Mouse (Mus musculus) right cerebral cortex, adult 18-20 months (tissue): ENCODE results near the gene Hist1h2ag.

ENCODE experiments used
- DNase-seq: peaks from one replicate; pipeline ENCODE4 v3.0.0; 2022; ENCODE audit warnings: mixed read lengths

The Hist1h2ag gene

GRCm38 (mm10) chr13:22007121-22007510 is 35.6 kb downstream of the Hist1h2ag start:
- DNase-seq = no peak

GRCm38 (mm10) chr13:22006334-22007120 is 36.2 kb downstream of the Hist1h2ag start:
- DNase-seq = no peak

GRCm38 (mm10) chr13:22005605-22006333 is 37.0 kb downstream of the Hist1h2ag start:
- DNase-seq = no peak

GRCm38 (mm10) chr13:22001823-22002222 is 40.9 kb downstream of the Hist1h2ag start:
- DNase-seq = no peak

GRCm38 (mm10) chr13:22001346-22001745 is 41.4 kb downstream of the Hist1h2ag start:
- no peak for DNase-seq

GRCm38 (mm10) chr13:21999147-21999546 is 43.6 kb downstream of the Hist1h2ag start:
- DNase-seq = no peak

GRCm38 (mm10) chr13:21998412-21998811 is 44.3 kb downstream of the Hist1h2ag start:
- DNase-seq = no peak

- DNase-seq = no peak
Observed at GRCm38 (mm10) chr13:21997821-21998220, 44.9 kb downstream of the Hist1h2ag start.

- DNase-seq = no peak
Observed at GRCm38 (mm10) chr13:21997201-21997820, 45.4 kb downstream of the Hist1h2ag start.

- DNase-seq = no peak
Observed at GRCm38 (mm10) chr13:21996840-21997185, 45.9 kb downstream of the Hist1h2ag start.

- no peak for DNase-seq
Observed at GRCm38 (mm10) chr13:21996101-21996839, 46.5 kb downstream of the Hist1h2ag start.

- DNase-seq = no peak
Observed at GRCm38 (mm10) chr13:21995331-21995914, 47.3 kb downstream of the Hist1h2ag start.

- DNase-seq = no peak
Observed at GRCm38 (mm10) chr13:21994896-21995295, 47.8 kb downstream of the Hist1h2ag start.

GRCm38 (mm10) chr13:21993957-21994738 is 48.6 kb downstream of the Hist1h2ag start:
- DNase-seq = no peak

- no peak for DNase-seq
Observed at GRCm38 (mm10) chr13:21992550-21992949, 50.2 kb downstream of the Hist1h2ag start.
